Mouse (Mus musculus) hindlimb bud, embryonic 11.5 days (tissue): ENCODE data around the gene Nup205.
A peak's percentile ranks its signal among the peaks of the same experiment; 100 is the strongest.

ENCODE experiments used
- DNase-seq: peaks from one replicate; pipeline ENCODE4 v3.0.0-alpha.2; 2012; ENCODE audit warnings: low read depth, low spot score; ENCODE audit errors: extremely low spot score

Gene Nup205

GRCm38 (mm10) chr6:35245086-35245485 lies 67.9 kb downstream of the Nup205 start:
- DNase-seq, result no peak

- DNase-seq, result no peak
These were observed 74.7 kb downstream of the Nup205 start for GRCm38 (mm10) chr6:35251807-35252476.

- peak; percentile 60 for DNase-seq
These were observed 75.5 kb downstream of the Nup205 start for GRCm38 (mm10) chr6:35252477-35253346.

GRCm38 (mm10) chr6:35253474-35253873 lies 76.3 kb downstream of the Nup205 start:
- DNase-seq, result no peak

GRCm38 (mm10) chr6:35254136-35254904 lies 77.1 kb downstream of the Nup205 start:
- no peak for DNase-seq

- DNase-seq, result no peak
These were observed 77.8 kb downstream of the Nup205 start for GRCm38 (mm10) chr6:35255017-35255416.

- DNase-seq, result no peak
These were observed 79.5 kb downstream of the Nup205 start for GRCm38 (mm10) chr6:35256691-35257090.

GRCm38 (mm10) chr6:35257626-35258190 lies 80.5 kb downstream of the Nup205 start:
- no peak for DNase-seq

- DNase-seq, result no peak
These were observed 81.7 kb downstream of the Nup205 start for GRCm38 (mm10) chr6:35258922-35259321.

GRCm38 (mm10) chr6:35259526-35259925 lies 82.3 kb downstream of the Nup205 start:
- DNase-seq, result no peak

- no peak for DNase-seq
These were observed 83.3 kb downstream of the Nup205 start for GRCm38 (mm10) chr6:35260531-35260930.

GRCm38 (mm10) chr6:35265580-35266278 lies 88.5 kb downstream of the Nup205 start:
- no peak for DNase-seq

- DNase-seq, result no peak
These were observed 91.5 kb downstream of the Nup205 start for GRCm38 (mm10) chr6:35268711-35269110.

- DNase-seq, result no peak
These were observed 92.4 kb downstream of the Nup205 start for GRCm38 (mm10) chr6:35269643-35270042.

GRCm38 (mm10) chr6:35271094-35271855 lies 94.1 kb downstream of the Nup205 start:
- DNase-seq, result no peak

- no peak for DNase-seq
These were observed 94.9 kb downstream of the Nup205 start for GRCm38 (mm10) chr6:35271868-35272765.

GRCm38 (mm10) chr6:35273391-35274082 lies 96.3 kb downstream of the Nup205 start:
- no peak for DNase-seq

- DNase-seq, result no peak
These were observed 100.8 kb downstream of the Nup205 start for GRCm38 (mm10) chr6:35277903-35278587.
